Mouse (Mus musculus): Measurements from ENCODE around the gene Lcp2.

DNA sequence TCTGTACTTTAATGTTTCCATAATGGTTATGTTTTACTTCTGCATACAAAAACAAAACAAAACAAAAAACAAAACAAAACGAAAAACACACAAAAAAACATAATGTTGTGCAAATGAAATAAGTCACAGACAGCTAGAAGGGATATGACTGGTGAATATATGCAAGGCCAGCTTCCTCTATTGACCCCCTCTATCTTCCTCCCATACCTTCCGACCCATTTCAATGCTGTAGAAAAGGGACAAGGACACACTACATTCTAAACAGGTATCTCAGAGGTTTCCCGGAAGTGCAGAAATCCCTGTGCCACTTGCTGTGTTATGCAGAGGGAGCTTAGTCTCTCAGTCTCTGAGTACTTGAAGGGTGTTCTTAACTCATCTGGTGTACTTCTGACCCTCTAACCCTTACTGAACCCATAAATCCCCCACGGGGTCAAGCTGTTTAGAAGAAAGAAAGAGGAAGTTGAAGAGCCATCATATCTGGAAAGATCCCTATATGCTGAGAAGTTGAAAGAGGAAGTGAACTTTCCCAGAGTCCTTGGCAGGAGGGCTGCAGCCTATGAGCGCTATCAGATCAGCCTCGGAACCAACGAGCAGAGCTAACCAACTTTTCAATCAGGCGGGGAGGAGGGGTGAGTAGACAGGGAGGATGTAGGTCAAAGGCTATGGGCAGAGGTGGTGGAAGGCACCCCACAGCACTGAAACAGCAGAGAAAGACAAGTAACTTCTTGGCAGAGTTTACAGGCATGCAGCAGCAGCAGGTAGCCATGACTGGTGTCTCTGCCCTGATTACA, 15.5 kb upstream of the Lcp2 start:
- TF ChIP-seq CTCF (IDR thresholded peaks at IDR 0.05; ENCODE audit: low read depth, low read length) (no peak), GATA1 (IDR thresholded peaks at IDR 0.05; ENCODE audit: borderline replicate concordance, low read length) (no peak), GATA2 (IDR thresholded peaks at IDR 0.05; ENCODE audit: borderline replicate concordance, low read depth, low read length) (no peak), POLR2AphosphoS5 (IDR thresholded peaks at IDR 0.05; ENCODE audit: insufficient replicate concordance, low read depth, low read length) (no peak)

Measured in G1E (cell line).